Mouse (Mus musculus) intestine, embryonic 16.5 days (tissue): ENCODE results near the gene Olfr304. TPM values are rescaled to one million over a fixed set of nuclear protein-coding genes. Genes with fewer than 3 reads are reported as not detected.
A peak's percentile ranks its signal among the peaks of the same experiment; 100 is the strongest.
"Not testable (repeated sequence)": the region's sequence is repeated elsewhere in the genome, so short reads cannot be mapped to it uniquely, and the experiment has no call there.

Source experiments
- ATAC-seq: fragments of 200-750 bp; cut with Nextera tagmentation; 2 replicates; pipeline ENCODE4 v1.8.0; 2017; ENCODE audit warnings: moderate TSS enrichment, moderate library complexity
- H3K27ac ChIP-seq: fragments of 300-500 bp; sonication (generic); 2 replicates; pipeline ENCODE4 v1.5.1; 2014; ENCODE audit warnings: mild to moderate bottlenecking, low read length
- H3K27me3 ChIP-seq: fragments of 300-500 bp; sonication (generic); replicated peaks from 2 replicates; pipeline ENCODE4 v1.6.1; 2014; ENCODE audit warnings: low read length, control low read depth, mixed read lengths; ENCODE audit not compliant: control insufficient read depth, insufficient read depth
- H3K36me3 ChIP-seq: fragments of 300-500 bp; sonication (generic); 2 replicates; pipeline ENCODE4 v1.6.1; 2014; ENCODE audit warnings: low read length, control low read depth; ENCODE audit not compliant: control insufficient read depth, insufficient read depth
- H3K4me1 ChIP-seq: fragments of 300-500 bp; sonication (generic); 2 replicates; pipeline ENCODE4 v1.6.1; 2014; ENCODE audit warnings: low read length, control low read depth, mixed read lengths; ENCODE audit not compliant: control insufficient read depth, insufficient read depth
- H3K4me2 ChIP-seq: fragments of 300-500 bp; sonication (generic); 2 replicates; pipeline ENCODE4 v1.6.1; 2014; ENCODE audit warnings: low read depth, low read length, control low read depth
- H3K4me3 ChIP-seq: fragments of 300-500 bp; sonication (generic); 2 replicates; pipeline ENCODE4 v1.5.1; 2014; ENCODE audit warnings: mild to moderate bottlenecking, low read length
- H3K9ac ChIP-seq: fragments of 300-500 bp; sonication (generic); 2 replicates; pipeline ENCODE4 v1.6.1; 2014; ENCODE audit warnings: low read depth, low read length
- H3K9me3 ChIP-seq: fragments of 300-500 bp; sonication (generic); 2 replicates; pipeline ENCODE4 v1.6.1; 2016; ENCODE audit warnings: low read length, control low read depth; ENCODE audit not compliant: control insufficient read depth
- WGBS: fragments of 180-500 bp; shearing (Covaris S2); extraction: QIAGEN DNeasy Blood & Tissue Kit; methylation state at CpG from one replicate; pipeline ENCODE4 v1.1.7; 2014; 5-methylcytosine and 5-hydroxymethylcytosine counted together
- polyA plus RNA-seq: library from polyadenylated mRNA; unstranded; fragments of >200 nt; fragmentation: Nextera tagmentation; extraction: Ambion mirVana; gene quantifications from 2 replicates; pipeline ENCODE4 v1.2.1, GENCODE M21; 2015

The Olfr304 gene
- polyA plus RNA-seq = not detected in 2 replicates

- WGBS = 68% methylated on average over 1 of the region's 1 CpGs
- ATAC-seq = no peak
- H3K36me3 ChIP-seq = no peaks in the 10 kb centered on the region
- no peak within 1 kb of the TSS for H3K4me2 ChIP-seq
- no peak within 1 kb of the TSS for H3K27ac ChIP-seq
- H3K9me3 ChIP-seq = no peaks in the 10 kb centered on the region
- H3K4me1 ChIP-seq = no peaks in the 10 kb centered on the region
- no peak within 1 kb of the TSS for H3K4me3 ChIP-seq
- no peaks in the 10 kb centered on the region for H3K27me3 ChIP-seq
- no peak within 1 kb of the TSS for H3K9ac ChIP-seq
Observed at GRCm38 (mm10) chr7:86386558-86386957, at the start of gene Olfr304. Gene Olfr304, minus strand, starts transcription at chr7:86386658.

- no peaks in the 10 kb centered on the region for H3K27me3 ChIP-seq
- no peaks in the 10 kb centered on the region for H3K36me3 ChIP-seq
- no peak within 1 kb of the TSS for H3K4me3 ChIP-seq
- no peak within 1 kb of the TSS for H3K27ac ChIP-seq
- H3K9me3 ChIP-seq = no peaks in the 10 kb centered on the region
- ATAC-seq = no peak
- no peak within 1 kb of the TSS for H3K9ac ChIP-seq
- no peak within 1 kb of the TSS for H3K4me2 ChIP-seq
- no peaks in the 10 kb centered on the region for H3K4me1 ChIP-seq
- WGBS = 83% methylated on average over 2 of the region's 2 CpGs
Observed at GRCm38 (mm10) chr7:86403546-86403945, 17.1 kb upstream of the Olfr304 start, which contains the start of gene Olfr301. Gene Olfr301, plus strand, starts transcription at chr7:86403846.

DNA sequence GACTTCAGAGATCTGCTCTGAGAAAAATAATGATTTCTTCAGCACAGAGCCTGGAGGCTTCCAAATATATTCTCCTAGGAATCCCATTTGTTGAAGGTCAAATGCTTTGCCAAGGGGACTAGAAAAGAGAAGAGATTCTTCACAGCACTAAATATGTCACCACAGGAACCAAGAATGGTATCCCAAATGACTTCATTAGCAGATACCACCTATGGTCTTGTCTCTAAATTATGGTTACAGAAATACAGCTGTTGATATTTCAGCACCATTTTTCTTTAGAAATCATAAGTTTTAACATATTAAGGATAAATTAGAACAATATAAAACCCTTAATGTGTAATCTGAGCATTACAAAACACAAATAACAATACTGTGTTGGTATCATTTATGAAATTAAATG lies 11.2 kb upstream of the Olfr304 start, which contains the start of gene Olfr303:
Gene Olfr303, minus strand, starts transcription at position 101 of the 400 bp plus-strand sequence.
- no peak for ATAC-seq
- H3K4me1 ChIP-seq = no peaks in the 10 kb centered on the region
- H3K9ac ChIP-seq = no peak within 1 kb of the TSS
- no peaks in the 10 kb centered on the region for H3K36me3 ChIP-seq
- no peaks in the 10 kb centered on the region for H3K9me3 ChIP-seq
- H3K27me3 ChIP-seq = no peaks in the 10 kb centered on the region
- no peak within 1 kb of the TSS for H3K4me2 ChIP-seq
- H3K4me3 ChIP-seq = no peak within 1 kb of the TSS
- no peak within 1 kb of the TSS for H3K27ac ChIP-seq

- no peak overlapping the region for H3K27ac ChIP-seq
- WGBS = 64% methylated on average over 3 of the region's 3 CpGs
- no peaks in the 10 kb centered on the region for H3K36me3 ChIP-seq
- H3K9ac ChIP-seq = no peak overlapping the region
- H3K27me3 ChIP-seq = no peaks in the 10 kb centered on the region
- no peak for ATAC-seq
- no peaks in the 10 kb centered on the region for H3K9me3 ChIP-seq
- no peaks in the 10 kb centered on the region for H3K4me1 ChIP-seq
- no peak overlapping the region for H3K4me2 ChIP-seq
- no peak overlapping the region for H3K4me3 ChIP-seq
Observed at GRCm38 (mm10) chr7:86385769-86386168, 689 bp downstream of the Olfr304 start.

DNA sequence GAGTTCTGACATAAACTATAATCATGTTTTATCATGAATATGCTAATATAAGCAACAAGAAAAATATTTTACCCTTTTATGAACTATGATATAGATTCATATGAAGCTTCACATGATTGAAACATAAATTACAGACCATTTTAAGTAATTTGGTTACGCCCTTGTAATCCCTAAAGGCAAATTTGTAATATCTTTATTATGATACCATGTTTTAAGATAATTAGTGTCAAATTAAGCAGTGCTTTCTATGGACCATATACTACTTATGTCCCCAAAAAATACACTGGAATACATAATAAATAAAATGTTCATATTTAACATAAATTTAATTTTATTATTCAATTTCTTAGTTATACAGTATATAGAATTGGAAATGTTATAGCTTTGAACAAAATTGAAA lies 19.6 kb downstream of the Olfr304 start, which contains the start of gene Olfr305:
Gene Olfr305, minus strand, starts transcription at position 101 of the 400 bp plus-strand sequence.
- H3K4me3 ChIP-seq = no peak within 1 kb of the TSS
- H3K27ac ChIP-seq = no peak within 1 kb of the TSS
- H3K9me3 ChIP-seq = no peaks in the 10 kb centered on the region
- 92% methylated on average over 1 of the region's 1 CpGs for WGBS
- H3K9ac ChIP-seq = no peak within 1 kb of the TSS
- no peak within 1 kb of the TSS for H3K4me2 ChIP-seq
- no peaks in the 10 kb centered on the region for H3K4me1 ChIP-seq
- H3K36me3 ChIP-seq = no peaks in the 10 kb centered on the region
- no peaks in the 10 kb centered on the region for H3K27me3 ChIP-seq
- ATAC-seq = no peak

DNA sequence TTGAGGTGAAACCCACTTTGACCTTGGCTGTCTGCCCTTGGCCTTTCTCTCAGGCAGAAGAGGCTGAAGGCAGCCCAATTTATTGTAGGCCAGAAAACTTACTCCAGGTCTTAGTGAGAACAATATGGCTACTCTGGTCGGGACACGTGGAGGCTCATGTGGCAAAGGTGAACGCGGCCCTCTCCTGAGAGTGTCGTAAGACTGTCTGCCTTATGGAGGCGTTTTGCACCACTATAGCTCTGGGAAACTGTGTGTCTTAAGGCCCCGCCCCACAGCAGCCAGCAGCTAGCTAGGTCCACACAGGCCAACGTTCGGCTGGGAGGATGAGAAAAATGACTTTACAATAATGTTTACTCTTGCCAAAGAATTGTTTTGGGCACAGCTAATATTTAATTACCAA lies 40.2 kb downstream of the Olfr304 start:
- not testable (repeated sequence) for H3K27ac ChIP-seq, H3K4me1 ChIP-seq, H3K9ac ChIP-seq, H3K36me3 ChIP-seq, ATAC-seq, H3K4me3 ChIP-seq, H3K4me2 ChIP-seq, H3K27me3 ChIP-seq, H3K9me3 ChIP-seq
- 86% methylated on average over 9 of the region's 9 CpGs for WGBS

DNA sequence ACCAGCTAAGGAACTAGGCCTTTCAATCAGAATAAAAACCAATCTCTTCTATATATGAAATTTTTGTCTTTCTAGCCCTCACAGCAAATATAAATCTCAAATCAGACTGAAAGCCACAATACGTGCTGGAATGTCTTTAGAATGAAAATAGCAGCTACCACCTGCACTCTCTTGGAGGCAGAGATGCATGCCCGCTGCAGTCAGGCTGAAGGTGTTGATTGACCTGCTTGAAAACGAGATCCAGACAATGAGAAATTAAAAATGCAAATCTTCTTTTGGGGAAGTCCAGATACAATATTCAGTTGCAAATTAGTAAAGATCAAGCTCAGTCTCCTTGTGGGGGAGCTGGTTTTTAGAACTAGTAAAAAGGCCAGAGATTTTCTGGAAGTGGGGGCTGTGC lies 42.2 kb downstream of the Olfr304 start:
- H3K4me1 ChIP-seq = no peaks in the 10 kb centered on the region
- no peak overlapping the region for H3K4me2 ChIP-seq
- no peaks in the 10 kb centered on the region for H3K36me3 ChIP-seq
- no peak for ATAC-seq
- no peak overlapping the region for H3K9ac ChIP-seq
- H3K9me3 ChIP-seq = no peaks in the 10 kb centered on the region; the same call in 1 of the 2 replicates
- no peaks in the 10 kb centered on the region for H3K27me3 ChIP-seq
- 75% methylated on average over 3 of the region's 3 CpGs for WGBS
- no peak overlapping the region for H3K4me3 ChIP-seq
- H3K27ac ChIP-seq = no peak overlapping the region

DNA sequence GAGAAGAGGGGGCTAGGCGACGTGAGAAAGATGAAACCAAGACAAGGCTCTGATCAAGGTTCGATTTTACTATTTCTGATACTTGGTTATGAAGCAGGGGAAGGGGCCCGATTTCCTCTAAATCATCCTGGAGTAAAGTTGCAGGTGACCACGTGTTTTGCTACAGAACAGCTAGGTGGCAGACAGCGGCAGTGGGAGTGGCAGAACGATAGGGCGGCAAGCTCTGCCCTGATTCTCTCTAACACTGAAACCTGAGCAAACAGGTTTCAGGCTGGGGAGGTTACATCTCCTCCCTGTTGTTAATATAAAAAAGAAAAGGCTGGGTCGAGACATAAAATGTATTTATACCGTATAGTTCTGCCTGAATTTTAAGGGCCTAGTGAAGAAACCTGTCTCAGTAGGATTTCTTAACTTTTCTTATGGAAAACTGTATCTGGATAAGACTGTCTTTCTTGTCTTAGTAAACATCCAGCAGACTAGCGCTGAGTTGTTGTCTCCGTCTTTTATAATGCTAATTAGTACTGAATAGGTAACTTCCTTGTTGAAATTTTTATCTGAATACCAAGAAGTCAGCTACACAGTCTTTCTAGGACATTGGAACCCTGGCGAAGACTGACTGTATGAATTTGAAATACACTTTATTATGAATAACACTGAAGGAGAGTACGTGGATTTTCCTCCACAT lies 43.4 kb downstream of the Olfr304 start:
- no peaks in the 10 kb centered on the region for H3K27me3 ChIP-seq
- H3K9ac ChIP-seq = no peak overlapping the region
- no peaks in the 10 kb centered on the region for H3K9me3 ChIP-seq
- ATAC-seq = peak; percentile 58; the same call in 1 of the 2 replicates
- no peak overlapping the region for H3K4me2 ChIP-seq
- 70% methylated on average over 14 of the region's 14 CpGs for WGBS
- H3K27ac ChIP-seq = no peak overlapping the region
- no peak overlapping the region for H3K4me3 ChIP-seq
- H3K4me1 ChIP-seq = no peaks in the 10 kb centered on the region
- no peaks in the 10 kb centered on the region for H3K36me3 ChIP-seq

- Histone ChIP-seq H3K4me2 (no peak within 1 kb of the TSS), H3K36me3 (no peaks in the 10 kb centered on the region), H3K9ac (no peak within 1 kb of the TSS), H3K4me1 (no peaks in the 10 kb centered on the region), H3K4me3 (no peak within 1 kb of the TSS), H3K27me3 (no peaks in the 10 kb centered on the region), H3K27ac (no peak within 1 kb of the TSS), H3K9me3 (no peaks in the 10 kb centered on the region)
- WGBS = 80% methylated on average over 1 of the region's 1 CpGs
- ATAC-seq = no peak
Observed at GRCm38 (mm10) chr7:86337486-86337885, 49.0 kb downstream of the Olfr304 start, which contains the start of gene Olfr307. Gene Olfr307, minus strand, starts transcription at chr7:86337586.
